Mouse (Mus musculus): ENCODE measurements around the gene Crybg2. TPM values are rescaled to one million over a fixed set of nuclear protein-coding genes. Genes with fewer than 3 reads are reported as not detected.

Crybg2 gene
- total and polyA plus RNA-seq, 3 experiments: 0.65 to 2.3 TPM; not detected in 1

DNA sequence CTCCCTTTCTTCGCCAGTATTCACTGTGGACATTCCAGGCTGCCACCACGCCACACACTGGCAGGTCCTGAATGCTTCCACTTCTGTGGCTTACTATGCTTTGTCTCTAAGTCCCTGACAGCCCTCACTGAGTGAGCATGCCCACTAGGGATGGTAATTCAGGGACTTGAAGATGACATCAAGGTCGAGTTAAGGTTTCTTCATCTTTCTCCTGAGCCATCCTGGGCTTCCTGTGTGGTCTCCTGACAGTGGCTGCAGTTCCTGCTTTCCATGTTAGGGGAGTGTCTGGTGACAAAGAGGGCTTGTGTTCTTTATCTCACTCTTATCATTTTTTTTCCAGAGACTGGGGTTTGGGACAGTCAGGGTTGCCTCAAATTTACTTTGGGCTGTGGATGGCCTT lies 50.0 kb downstream of the Crybg2 start:
- H3K9me3 ChIP-seq (replicated peaks; ENCODE audit: insufficient read depth, low read length): no peaks in the 10 kb centered on the region
- H3K27ac ChIP-seq (ENCODE audit: control insufficient read depth, low read depth, low read length): no peak overlapping the region
- no peak for DNase-seq (ENCODE audit: low read depth, low spot score)
- no peaks in the 10 kb centered on the region for H3K27me3 ChIP-seq (ENCODE audit: control insufficient read depth in 1 of 2, insufficient read depth in 2 of 2, low read length in 2 of 2)
- TF ChIP-seq ZNF384 (IDR thresholded peaks at IDR 0.05; ENCODE audit: low read depth, low read length) (0 out of 2 replicates have a peak, but pooled peaks have one; percentile 10), UBTF (IDR thresholded peaks at IDR 0.05; ENCODE audit: borderline replicate concordance, insufficient read depth, low read depth, low read length) (no peak), MAZ (IDR thresholded peaks at IDR 0.05; ENCODE audit: low read depth, low read length) (no peak), ETS1 (IDR thresholded peaks at IDR 0.05; ENCODE audit: low read depth, low read length) (peak; percentile 17; the same call in 1 of the 2 replicates), GATA1 (IDR thresholded peaks at IDR 0.05; ENCODE audit: low read depth, low read length) (0 out of 2 replicates have a peak, but pooled peaks have one; percentile 26), POLR2AphosphoS2 (IDR thresholded peaks at IDR 0.05; ENCODE audit: low read length) (no peak), MAX (IDR thresholded peaks at IDR 0.05; ENCODE audit: low read length) (no peak)
- H3K4me3 ChIP-seq (ENCODE audit: control insufficient read depth in 1 of 2, insufficient read depth in 1 of 2, low read depth in 2 of 2, low read length in 2 of 2): no peak overlapping the region
- no peak overlapping the region for H3K9ac ChIP-seq (ENCODE audit: control insufficient read depth, low read depth, low read length, poor library complexity, severe bottlenecking)
- H3K36me3 ChIP-seq (ENCODE audit: control insufficient read depth in 1 of 2, insufficient read depth in 2 of 2, low read length in 2 of 2): peaks cover 0 to 15% of the 10 kb centered on the region in 2 experiments; a peak in 2 of 4 replicates
- H3K79me2 ChIP-seq (ENCODE audit: control insufficient read depth, insufficient read depth, low read length, poor library complexity): no peaks in the 10 kb centered on the region
- H3K4me1 ChIP-seq (ENCODE audit: control insufficient read depth in 1 of 2, insufficient read depth in 2 of 2, low read length in 2 of 2): peaks cover 12 to 36% of the 10 kb centered on the region in 2 experiments

- H3K9ac ChIP-seq (ENCODE audit: control insufficient read depth, low read depth, low read length, poor library complexity, severe bottlenecking): no peak overlapping the region
- H3K36me3 ChIP-seq (ENCODE audit: control insufficient read depth in 1 of 2, insufficient read depth in 2 of 2, low read length in 2 of 2): peaks cover 0 to 13% of the 10 kb centered on the region in 2 experiments; a peak in 2 of 4 replicates
Observed at GRCm38 (mm10) chr4:134112403-134112802, 51.8 kb downstream of the Crybg2 start.

More at GRCm38 (mm10) chr4:134112403-134112802, 51.8 kb downstream of the Crybg2 start:
- H3K79me2 ChIP-seq (ENCODE audit: control insufficient read depth, insufficient read depth, low read length, poor library complexity): no peaks in the 10 kb centered on the region
- no peak overlapping the region for H3K27ac ChIP-seq (ENCODE audit: control insufficient read depth, low read depth, low read length)
- no peak overlapping the region for H3K4me3 ChIP-seq (ENCODE audit: control insufficient read depth in 1 of 2, insufficient read depth in 1 of 2, low read depth in 2 of 2, low read length in 2 of 2)
- TF ChIP-seq RAD21 (IDR thresholded peaks at IDR 0.05; ENCODE audit: low read depth, low read length) (no peak), ETS1 (IDR thresholded peaks at IDR 0.05; ENCODE audit: low read depth, low read length) (no peak), USF2 (IDR thresholded peaks at IDR 0.05; ENCODE audit: borderline replicate concordance in 1 of 2, insufficient read depth in 1 of 2, low read depth in 1 of 2, low read length in 2 of 2) (no peak), MYB (IDR thresholded peaks at IDR 0.05; ENCODE audit: low read depth, low read length) (no peak), CHD2 (IDR thresholded peaks at IDR 0.05; ENCODE audit: low read length) (no peak), UBTF (IDR thresholded peaks at IDR 0.05; ENCODE audit: borderline replicate concordance, insufficient read depth, low read depth, low read length) (no peak), RCOR1 (IDR thresholded peaks at IDR 0.05; ENCODE audit: low read depth, low read length) (no peak), ZNF384 (IDR thresholded peaks at IDR 0.05; ENCODE audit: low read depth, low read length) (no peak), MAX (IDR thresholded peaks at IDR 0.05; ENCODE audit: low read length) (no peak), ELF1 (IDR thresholded peaks at IDR 0.05; ENCODE audit: low read depth, low read length) (no peak), BHLHE40 (IDR thresholded peaks at IDR 0.05; ENCODE audit: borderline replicate concordance, low read depth, low read length) (no peak), HCFC1 (IDR thresholded peaks at IDR 0.05; ENCODE audit: low read depth, low read length) (no peak), USF1 (IDR thresholded peaks at IDR 0.05; ENCODE audit: low read depth, low read length) (no peak), JUND (IDR thresholded peaks at IDR 0.05; ENCODE audit: low read depth, low read length) (no peak), MAZ (IDR thresholded peaks at IDR 0.05; ENCODE audit: low read depth, low read length) (no peak), POLR2AphosphoS2 (IDR thresholded peaks at IDR 0.05; ENCODE audit: low read length) (no peak), KAT2A (conservative IDR thresholded peaks at IDR 0.05; ENCODE audit: low read depth, low read length) (no peak), MYC (IDR thresholded peaks at IDR 0.05; ENCODE audit: low read depth, low read length) (no peak), MEF2A (IDR thresholded peaks at IDR 0.05; ENCODE audit: extremely low read depth, insufficient replicate concordance, low read depth, low read length, poor library complexity, severe bottlenecking) (no peak), EP300 (IDR thresholded peaks at IDR 0.05; ENCODE audit: low read depth in 1 of 2, low read length in 2 of 2) (no peak)
- H3K9me3 ChIP-seq (replicated peaks; ENCODE audit: insufficient read depth, low read length): no peaks in the 10 kb centered on the region
- H3K27me3 ChIP-seq (ENCODE audit: control insufficient read depth in 1 of 2, insufficient read depth in 2 of 2, low read length in 2 of 2): no peaks in the 10 kb centered on the region
- peaks cover 6 to 27% of the 10 kb centered on the region in 2 experiments for H3K4me1 ChIP-seq (ENCODE audit: control insufficient read depth in 1 of 2, insufficient read depth in 2 of 2, low read length in 2 of 2)
- DNase-seq (ENCODE audit: low read depth, low spot score): no peak

Measured in MEL (cell line).